Mouse (Mus musculus) bone marrow macrophage, adult 2 months (primary cell): ENCODE measurements around the gene Mia2.

Source experiments
- CTCF ChIP-seq: IDR thresholded peaks from 2 replicates; pipeline ENCODE4 v1.5.1; 2012; ENCODE audit warnings: low read depth, mild to moderate bottlenecking, low read length, moderate library complexity
- POLR2A ChIP-seq: IDR thresholded peaks from 2 replicates; pipeline ENCODE4 v1.6.1; 2012; ENCODE audit warnings: mild to moderate bottlenecking, low read depth, low read length, borderline replicate concordance

DNA sequence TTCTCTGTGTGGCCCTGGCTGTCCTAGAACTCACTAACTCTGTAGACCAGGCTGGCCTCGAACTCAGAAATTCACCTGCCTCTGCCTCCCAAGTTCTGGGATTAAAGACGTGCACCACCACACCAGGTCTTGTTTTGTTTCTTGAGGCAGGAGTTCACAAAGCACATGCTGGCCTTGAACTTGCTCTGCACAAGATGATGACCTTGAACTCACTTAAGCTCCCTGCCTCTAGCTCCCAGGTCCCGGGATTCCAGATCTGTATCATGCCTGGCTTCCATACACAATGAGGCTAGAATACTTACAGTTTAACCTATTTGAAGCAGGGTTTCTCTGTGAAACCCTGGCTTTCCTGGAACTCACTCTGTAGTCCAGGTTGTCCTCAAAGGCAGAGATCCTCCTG lies 121.7 kb downstream of the Mia2 start:
- TF ChIP-seq CTCF, result no peak
- no peak for TF ChIP-seq POLR2A
